Mouse (Mus musculus) mouse embryonic stem cell (cell line): ENCODE measurements around the gene Yjefn3.

Experiments
- in situ Hi-C, 2 experiments: fragments of 300-500 bp; cut with MboI; formaldehyde crosslinking; loops; 1 replicate in 1 of 2; 3 replicates in 1 of 2; pipeline ENCODE4 v1.14.3; 2019 to 2020; ENCODE audit warnings: low sequenced_read_pairs in 2 of 2, low pct_unique_long_range_greater_than_20kb in 1 of 2, mixed read lengths in 1 of 2; ENCODE audit not compliant: unreplicated experiment in 1 of 2

The Yjefn3 gene

DNA sequence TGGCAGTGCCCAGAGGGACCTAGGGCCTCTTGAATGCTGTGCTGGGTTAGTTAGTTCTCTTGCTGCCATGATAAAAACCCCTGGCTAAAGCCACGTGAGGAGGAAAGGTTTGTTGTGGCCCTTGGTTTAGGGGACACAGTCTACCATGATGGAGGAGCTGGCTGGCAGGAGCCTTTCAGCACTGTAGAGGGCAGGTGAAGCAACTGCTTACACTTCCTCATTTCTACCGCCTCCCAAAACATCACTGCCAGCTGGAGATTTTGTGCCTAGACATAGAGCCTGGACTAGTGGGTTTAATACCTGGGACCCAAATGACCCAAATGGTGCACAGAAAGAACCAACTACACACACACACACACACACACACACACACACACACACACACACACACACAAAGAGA lies 41.3 kb downstream of the Yjefn3 start:
- in situ Hi-C loops: loop anchor here in 1 of 2 experiments (25.0 kb wide), 2 partner anchors 224 to 524 kb away; partner anchors contain the start of gene Zfp868

DNA sequence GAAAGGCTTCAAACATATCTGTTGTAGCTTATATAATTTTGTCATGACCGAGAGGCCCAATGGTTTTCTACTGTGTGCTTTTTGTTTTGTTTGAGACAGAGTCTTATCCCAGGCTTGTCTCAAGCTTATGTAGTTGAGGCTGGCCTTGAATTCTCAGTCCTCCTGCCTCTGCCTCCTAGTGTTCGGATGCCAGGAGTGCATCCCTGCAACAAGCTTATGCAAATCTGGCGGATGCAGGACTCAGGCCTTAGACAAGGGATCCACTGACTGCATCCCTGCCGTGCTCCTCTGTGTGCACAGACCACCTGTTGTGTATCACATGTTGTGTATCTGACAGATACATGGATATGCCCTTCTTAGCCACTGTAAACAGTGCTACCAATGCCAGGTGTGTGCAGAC lies 41.7 kb downstream of the Yjefn3 start:
- in situ Hi-C loops: loop anchor here in 1 of 2 experiments (25.0 kb wide), 2 partner anchors 224 to 524 kb away; partner anchors contain the start of gene Zfp868

DNA sequence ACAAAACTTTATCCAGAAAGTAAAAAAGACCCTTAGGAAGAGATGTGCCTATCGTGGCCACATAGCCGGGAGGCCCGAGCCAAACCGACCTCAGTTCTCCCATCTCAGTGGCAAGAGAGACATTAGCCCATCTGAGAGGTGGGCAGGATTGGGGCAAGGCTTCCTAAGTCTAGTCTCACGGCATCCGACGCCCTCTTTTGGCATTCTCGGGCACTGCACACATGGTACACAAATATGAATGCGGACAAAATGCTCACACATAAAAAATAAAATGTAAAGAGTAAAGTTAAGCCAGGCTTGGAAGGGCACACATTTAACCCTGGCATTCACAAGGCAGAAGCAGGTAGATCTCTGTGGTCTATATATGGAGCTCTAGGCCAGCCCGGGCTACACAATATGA lies 48.6 kb downstream of the Yjefn3 start:
- in situ Hi-C loops: loop anchor here in 1 of 2 experiments (25.0 kb wide), 2 partner anchors 217 to 517 kb away; partner anchors contain the start of gene Zfp868

DNA sequence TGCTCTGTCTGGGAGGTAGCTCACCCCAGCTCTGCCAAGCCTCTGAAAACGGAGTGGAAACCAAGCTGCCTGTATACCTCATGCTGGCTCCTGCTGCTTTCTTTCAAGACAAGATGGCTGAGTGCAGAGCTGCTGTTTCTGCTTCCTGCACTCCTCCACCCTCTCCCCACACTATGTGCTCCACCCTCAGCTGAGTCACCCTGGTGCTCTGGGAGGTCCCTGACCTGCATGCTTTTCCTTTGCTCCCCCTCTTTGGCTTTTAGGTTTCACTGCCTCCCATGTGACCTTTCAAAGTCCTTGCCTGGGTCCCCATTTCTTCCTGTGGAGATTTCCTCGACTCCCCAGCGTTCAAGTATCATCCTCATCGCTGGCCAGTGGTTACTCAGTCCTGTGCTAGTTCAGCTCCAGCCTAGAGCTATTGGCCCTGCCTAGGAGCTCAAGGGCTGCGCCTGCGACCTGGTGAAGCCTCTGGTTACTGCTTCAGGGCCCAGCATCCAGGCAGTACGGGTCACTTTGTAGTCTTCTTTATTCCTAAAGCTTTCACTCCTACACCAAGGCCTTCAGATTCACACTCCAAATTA lies 51.5 kb downstream of the Yjefn3 start:
- in situ Hi-C loops: loop anchor here in 1 of 2 experiments (25.0 kb wide), 2 partner anchors 214 to 514 kb away; partner anchors contain the start of gene Zfp868

DNA sequence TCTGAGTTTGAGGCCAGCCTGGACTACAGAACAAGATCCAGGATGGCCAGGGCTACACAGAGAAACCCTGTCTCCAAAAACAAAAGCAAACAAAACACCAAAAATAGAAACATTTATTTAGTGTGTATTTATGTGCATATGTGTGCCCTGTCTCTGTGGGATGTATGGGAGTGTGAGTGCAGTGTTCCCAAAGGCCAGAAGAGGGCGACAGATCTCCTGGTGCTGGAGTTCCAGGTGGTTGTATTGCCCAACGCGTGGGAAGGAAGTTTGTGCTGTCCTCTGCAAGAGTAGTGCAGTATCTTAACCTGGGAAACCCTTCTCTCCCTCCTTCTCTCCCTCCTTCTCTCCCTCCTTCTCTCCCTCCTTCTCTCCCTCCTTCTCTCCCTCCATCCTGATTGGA lies 52.6 kb downstream of the Yjefn3 start:
- in situ Hi-C loops: loop anchor here (25.0 kb wide), 2 partner anchors 213 to 513 kb away; partner anchors contain the start of gene Zfp868 (in 2 of the 2)

DNA sequence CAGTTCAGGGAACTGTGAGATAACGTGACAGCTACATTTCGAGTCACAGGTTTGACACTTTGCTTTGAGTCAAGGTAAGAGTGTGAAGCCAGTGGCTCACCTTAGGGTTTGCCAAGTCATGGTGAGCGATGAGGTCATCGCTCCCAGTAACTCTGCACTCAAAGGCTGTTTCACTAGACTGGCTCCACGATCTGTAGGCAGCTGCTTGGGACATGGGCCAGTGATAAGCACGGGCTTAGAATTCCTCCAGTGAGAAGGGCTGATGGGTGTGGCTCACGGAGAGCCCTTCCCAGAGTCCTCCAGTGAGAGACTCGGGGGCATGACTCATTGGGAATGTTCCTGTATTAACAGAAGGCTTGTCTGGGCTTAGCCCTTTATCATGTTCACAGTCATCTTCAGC lies 53.6 kb downstream of the Yjefn3 start:
- in situ Hi-C loops: loop anchor here in 1 of 2 experiments (25.0 kb wide), 1 partner anchor 212 kb away; the partner anchor contains the start of gene Zfp868

DNA sequence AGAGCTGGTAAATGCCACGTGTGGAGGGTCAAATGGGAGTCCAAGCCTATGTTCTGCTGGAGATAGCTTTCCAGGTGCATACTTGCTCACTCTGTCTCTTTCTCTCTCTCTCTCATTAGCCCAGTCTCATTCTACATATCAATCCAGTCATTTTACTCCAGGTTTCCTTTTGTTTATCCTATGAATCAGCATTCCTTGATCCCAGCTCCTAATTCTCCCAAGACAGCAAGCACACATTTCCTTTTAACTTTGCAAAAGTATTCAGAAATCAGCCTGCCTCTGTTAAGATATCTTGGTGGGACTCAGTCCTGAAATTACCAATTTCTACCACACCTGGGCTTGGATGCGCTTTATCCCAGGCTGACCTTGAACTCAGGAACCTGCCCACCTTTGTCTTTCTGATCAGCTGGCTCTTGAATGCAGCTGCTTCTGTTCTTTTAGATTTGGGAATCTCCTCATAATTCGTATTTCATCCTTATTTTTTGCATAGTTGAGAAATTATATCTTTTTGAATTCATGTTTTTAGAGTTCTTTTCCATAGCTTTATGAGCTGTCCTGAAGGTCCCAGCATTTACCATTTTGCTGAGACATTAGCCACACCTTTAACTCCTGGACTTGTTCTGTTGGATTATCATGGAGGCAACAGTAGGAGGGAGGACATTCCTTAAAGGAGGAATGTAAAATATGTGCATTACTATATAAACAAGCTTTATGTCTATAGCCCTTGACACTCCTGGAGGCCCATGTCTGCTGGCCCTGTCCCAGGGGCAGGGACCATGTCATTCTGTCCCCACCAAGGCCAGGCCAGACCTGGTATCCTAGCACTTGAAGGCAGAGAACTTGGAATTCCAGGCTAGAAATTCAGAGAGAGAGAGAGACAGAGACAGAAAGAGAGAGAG lies 55.1 kb downstream of the Yjefn3 start:
- in situ Hi-C loops: loop anchor here in 1 of 2 experiments (25.0 kb wide), 1 partner anchor 210 kb away; the partner anchor contains the start of gene Zfp868
